Mouse (Mus musculus) embryonic facial prominence, embryonic 14.5 days (tissue): ENCODE measurements around the gene Tmem121. TPM values are rescaled to one million over a fixed set of nuclear protein-coding genes. Genes with fewer than 3 reads are reported as not detected.

Experiments
- ATAC-seq: fragments of 200-750 bp; cut with Nextera tagmentation; 2 replicates; pipeline ENCODE4 v1.8.0; 2017; ENCODE audit warnings: low read depth, moderate number of reproducible peaks, moderate TSS enrichment
- DNase-seq: peaks from one replicate; pipeline ENCODE4 v3.0.0-alpha.2; 2015; ENCODE audit warnings: low spot score
- H3K27ac ChIP-seq: fragments of 300-500 bp; sonication (generic); replicated peaks from 2 replicates; pipeline ENCODE4 v1.5.1; 2014; ENCODE audit warnings: low read depth, mild to moderate bottlenecking, low read length, moderate library complexity
- H3K27me3 ChIP-seq: fragments of 300-500 bp; sonication (generic); replicated peaks from 2 replicates; pipeline ENCODE4 v1.6.1; 2014; ENCODE audit warnings: low read length; ENCODE audit not compliant: control insufficient read depth, insufficient read depth
- H3K36me3 ChIP-seq: fragments of 300-500 bp; sonication (generic); 2 replicates; pipeline ENCODE4 v1.6.1; 2014; ENCODE audit warnings: low read length, mixed read lengths; ENCODE audit not compliant: control insufficient read depth, insufficient read depth
- H3K4me1 ChIP-seq: fragments of 300-500 bp; sonication (generic); 2 replicates; pipeline ENCODE4 v1.6.1; 2014; ENCODE audit warnings: antibody characterized with exemption, low read length; ENCODE audit not compliant: control insufficient read depth, insufficient read depth
- H3K4me2 ChIP-seq: fragments of 300-500 bp; sonication (generic); 2 replicates; pipeline ENCODE4 v1.6.1; 2014; ENCODE audit warnings: low read depth, mild to moderate bottlenecking, low read length, moderate library complexity, mixed read lengths
- H3K4me3 ChIP-seq: fragments of 300-500 bp; sonication (generic); 2 replicates; pipeline ENCODE4 v1.5.1; 2014; ENCODE audit warnings: low read depth, mild to moderate bottlenecking, low read length
- H3K9ac ChIP-seq: fragments of 300-500 bp; sonication (generic); 2 replicates; pipeline ENCODE4 v1.6.1; 2014; ENCODE audit warnings: low read depth, mild to moderate bottlenecking, low read length, moderate library complexity, mixed read lengths
- H3K9me3 ChIP-seq: fragments of 300-500 bp; sonication (generic); 2 replicates; pipeline ENCODE4 v1.6.1; 2016; ENCODE audit warnings: low read length; ENCODE audit not compliant: control insufficient read depth
- WGBS: fragments of 180-500 bp; shearing (Covaris S2); extraction: QIAGEN DNeasy Blood & Tissue Kit; methylation state at CpG from one replicate; pipeline ENCODE4 v1.1.7; 2014; 5-methylcytosine and 5-hydroxymethylcytosine counted together
- polyA plus RNA-seq: library from polyadenylated mRNA; unstranded; fragments of >200 nt; fragmentation: Nextera tagmentation; extraction: Ambion mirVana; gene quantifications from 2 replicates; pipeline ENCODE4 v1.2.1, GENCODE M21; 2014

Gene Tmem121
- polyA plus RNA-seq = 8.7 and 11.5 TPM in 2 replicates

DNA sequence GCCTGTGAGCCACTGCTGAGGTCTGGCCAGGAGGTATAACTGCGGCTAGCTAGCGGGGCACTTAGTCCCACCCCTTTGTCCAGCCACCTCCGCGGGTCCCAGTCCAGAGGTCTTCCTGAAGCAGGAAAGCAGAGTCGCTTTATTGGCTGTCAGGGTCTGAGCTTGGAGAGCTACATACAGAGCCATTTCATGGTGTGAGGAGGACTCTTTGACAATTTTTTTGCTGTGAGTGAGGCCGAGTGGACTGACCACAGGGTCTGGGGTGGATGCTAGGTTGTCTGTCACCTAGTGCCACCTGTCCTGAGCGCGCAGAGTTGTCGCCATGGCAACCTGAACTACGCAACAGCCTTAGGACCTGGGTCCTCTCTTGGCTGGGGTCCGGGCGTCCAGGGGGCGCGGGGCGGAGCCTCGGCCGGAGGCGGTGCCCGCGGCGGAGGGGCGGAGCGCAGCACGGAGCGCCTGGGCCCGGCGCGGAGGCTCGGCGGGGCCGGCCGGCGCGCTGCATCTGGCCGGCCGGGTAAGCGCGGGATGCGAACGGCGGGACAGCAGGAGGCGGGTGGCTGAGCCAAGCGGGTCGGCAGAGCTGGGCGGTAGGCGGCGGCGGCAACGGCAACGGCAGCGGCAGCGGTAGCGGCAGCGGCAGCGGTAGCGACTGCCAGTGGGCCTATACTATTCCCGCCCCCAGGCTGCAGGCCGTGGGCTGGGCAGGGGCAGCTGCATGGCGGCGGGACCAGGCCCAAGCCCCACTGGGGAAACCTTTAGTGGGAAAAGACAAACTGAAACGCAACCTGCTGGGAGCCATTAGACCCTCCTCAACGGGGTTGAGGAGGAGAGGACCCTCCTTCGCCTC is at the start of gene Tmem121:
TSS of gene Tmem121 (plus strand) at position 489 of the 850 bp plus-strand sequence.
- no peak within 1 kb of the TSS for H3K27ac ChIP-seq
- peak within 1 kb of the TSS; percentile 78 for H3K9ac ChIP-seq
- peaks cover 8% of the 10 kb centered on the region for H3K4me1 ChIP-seq
- H3K4me3 ChIP-seq = peak within 1 kb of the TSS; percentile 69
- peak; percentile 33 for DNase-seq
- peak; percentile 67 for ATAC-seq
- peaks cover 18% of the 10 kb centered on the region for H3K27me3 ChIP-seq
- peaks cover 24% of the 10 kb centered on the region for H3K36me3 ChIP-seq
- 2% methylated on average over 46 of the region's 63 CpGs for WGBS
- H3K9me3 ChIP-seq = no peaks in the 10 kb centered on the region
- H3K4me2 ChIP-seq = peak within 1 kb of the TSS; percentile 72

- Histone ChIP-seq H3K27me3 (peaks cover 15% of the 10 kb centered on the region), H3K4me1 (peaks cover 8% of the 10 kb centered on the region; the same call in 1 of the 2 replicates), H3K4me3 (no peak overlapping the region), H3K36me3 (peaks cover 71% of the 10 kb centered on the region), H3K4me2 (no peak overlapping the region), H3K9ac (no peak overlapping the region), H3K9me3 (no peaks in the 10 kb centered on the region), H3K27ac (no peak overlapping the region; the same call in 1 of the 2 replicates)
- WGBS = 72% methylated on average over 15 of the region's 17 CpGs
- ATAC-seq = no peak
- DNase-seq = no peak
These were observed 49.2 kb upstream of the Tmem121 start for GRCm38 (mm10) chr12:113136492-113137020.

- peaks cover 61% of the 10 kb centered on the region for H3K36me3 ChIP-seq
- no peak for ATAC-seq
- H3K9ac ChIP-seq = no peak overlapping the region
- no peak overlapping the region for H3K4me2 ChIP-seq
- H3K4me3 ChIP-seq = no peak overlapping the region
- no peak overlapping the region for H3K27ac ChIP-seq
- peaks cover 17% of the 10 kb centered on the region for H3K4me1 ChIP-seq
- no peak for DNase-seq
- whole genome bisulfite sequencing = 88% methylated on average over 18 of the region's 18 CpGs
- peaks cover 23% of the 10 kb centered on the region for H3K27me3 ChIP-seq
- no peaks in the 10 kb centered on the region for H3K9me3 ChIP-seq
These were observed 48.2 kb upstream of the Tmem121 start for GRCm38 (mm10) chr12:113137260-113138213.

GRCm38 (mm10) chr12:113138291-113138690 is 47.4 kb upstream of the Tmem121 start:
- Histone ChIP-seq H3K4me3 (no peak overlapping the region), H3K9me3 (no peaks in the 10 kb centered on the region), H3K4me1 (peaks cover 23% of the 10 kb centered on the region), H3K36me3 (peaks cover 53% of the 10 kb centered on the region), H3K27me3 (peaks cover 23% of the 10 kb centered on the region), H3K27ac (no peak overlapping the region), H3K4me2 (no peak overlapping the region), H3K9ac (peak overlapping the region; percentile 25; the same call in 1 of the 2 replicates)
- no peak for ATAC-seq
- 83% methylated on average over 6 of the region's 6 CpGs for WGBS
- no peak for DNase-seq

- H3K4me3 ChIP-seq = peak overlapping the region; percentile 48
- no peak for ATAC-seq
- peaks cover 23% of the 10 kb centered on the region for H3K27me3 ChIP-seq
- H3K9me3 ChIP-seq = no peaks in the 10 kb centered on the region
- H3K9ac ChIP-seq = peak overlapping the region; percentile 34; the same call in 1 of the 2 replicates
- peaks cover 23% of the 10 kb centered on the region for H3K4me1 ChIP-seq
- no peak for DNase-seq
- peak overlapping the region; percentile 57 for H3K27ac ChIP-seq
- WGBS = 41% methylated on average over 11 of the region's 11 CpGs
- peaks cover 45% of the 10 kb centered on the region for H3K36me3 ChIP-seq
- H3K4me2 ChIP-seq = peak overlapping the region; percentile 71
These were observed 46.5 kb upstream of the Tmem121 start for GRCm38 (mm10) chr12:113138901-113139864.

- peak within 1 kb of the TSS; percentile 57 for H3K27ac ChIP-seq
- H3K27me3 ChIP-seq = peaks cover 23% of the 10 kb centered on the region
- peak; percentile 87 for ATAC-seq
These were observed 45.7 kb upstream of the Tmem121 start, which contains the start of gene Crip2 for GRCm38 (mm10) chr12:113139908-113140615. TSS of gene Crip2 (plus strand) at chr12:113140236.

More at GRCm38 (mm10) chr12:113139908-113140615, 45.7 kb upstream of the Tmem121 start, which contains the start of gene Crip2:
- DNase-seq = peak; percentile 97
- peaks cover 36% of the 10 kb centered on the region for H3K36me3 ChIP-seq
- H3K9me3 ChIP-seq = no peaks in the 10 kb centered on the region
- H3K4me1 ChIP-seq = peaks cover 23% of the 10 kb centered on the region
- WGBS = under 1% methylated on average over 34 of the region's 68 CpGs
- H3K4me3 ChIP-seq = peak within 1 kb of the TSS; percentile 48
- H3K4me2 ChIP-seq = peak within 1 kb of the TSS; percentile 71
- H3K9ac ChIP-seq = peak within 1 kb of the TSS; percentile 58
